Mouse (Mus musculus) cerebellum, adult 2 months (tissue): ENCODE measurements around the gene Xpnpep3. TPM values are rescaled to one million over a fixed set of nuclear protein-coding genes. Genes with fewer than 3 reads are reported as not detected.
"Not testable (repeated sequence)": the region's sequence is repeated elsewhere in the genome, so short reads cannot be mapped to it uniquely, and the experiment has no call there.

Experiments used
- DNase-seq, 2 experiments: peaks; one replicate each; pipeline ENCODE4 v3.0.0; 2021
- H3K27ac ChIP-seq: fragments of 200-500 bp; 2 replicates; pipeline ENCODE4 v1.5.1; 2012; ENCODE audit warnings: low read length, control low read depth, inconsistent platforms; ENCODE audit not compliant: insufficient read depth
- H3K27me3 ChIP-seq: fragments of 200-500 bp; 2 replicates; pipeline ENCODE4 v1.6.1; 2012; ENCODE audit warnings: inconsistent platforms, mild to moderate bottlenecking, low read length, moderate library complexity; ENCODE audit not compliant: control insufficient read depth, insufficient read depth
- H3K4me1 ChIP-seq: fragments of 200-500 bp; 2 replicates; pipeline ENCODE4 v1.6.1; 2011; ENCODE audit warnings: low read length; ENCODE audit not compliant: control insufficient read depth, insufficient read depth
- H3K4me3 ChIP-seq: fragments of 200-500 bp; replicated peaks from 2 replicates; pipeline ENCODE3; 2011; ENCODE audit warnings: mild to moderate bottlenecking, low read depth, low read length, control low read depth; ENCODE audit not compliant: insufficient read depth
- CTCF ChIP-seq: fragments of 200-500 bp; IDR thresholded peaks from 2 replicates; pipeline ENCODE4 v1.5.1; 2011; ENCODE audit warnings: low read depth, mild to moderate bottlenecking, control low read depth, low read length, moderate library complexity, borderline replicate concordance; ENCODE audit not compliant: insufficient read depth
- POLR2A ChIP-seq: fragments of 200-500 bp; IDR thresholded peaks from 2 replicates; pipeline ENCODE4 v1.6.1; 2011; ENCODE audit warnings: low read length, control low read depth, borderline replicate concordance; ENCODE audit not compliant: insufficient read depth
- WGBS: fragments of 180-500 bp; shearing (Covaris S2); methylation state at CpG from one replicate; pipeline ENCODE4 v1.1.7; 2018; 5-methylcytosine and 5-hydroxymethylcytosine counted together
- polyA plus RNA-seq: library from polyadenylated mRNA; depleted of rRNA; stranded (reverse); fragments of >200 nt; gene quantifications from 2 replicates; pipeline ENCODE4 v1.2.3, GENCODE M21; 2012

The Xpnpep3 gene
- polyA plus RNA-seq, 1 experiment = 7.3 TPM

DNA sequence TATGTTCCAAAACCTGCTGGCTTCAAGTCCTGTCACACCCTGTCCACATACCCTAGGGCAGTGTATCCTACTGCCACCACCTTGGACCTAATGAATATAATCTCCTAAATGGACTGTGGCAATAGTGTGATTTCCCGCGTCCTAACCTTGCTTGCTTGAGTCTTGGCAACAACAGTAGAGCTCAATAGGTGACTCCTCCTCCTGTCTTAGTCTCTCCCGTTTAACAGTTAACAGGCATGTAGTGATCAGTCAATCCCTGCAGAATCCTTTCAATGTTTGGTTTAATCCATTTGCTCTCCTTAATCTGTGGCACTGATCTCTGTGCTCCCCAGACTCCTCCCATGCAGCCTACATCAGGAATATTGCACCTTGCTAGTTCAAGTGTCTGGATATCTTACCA is 5.1 kb downstream of the Xpnpep3 start:
- Histone ChIP-seq H3K27me3 (no peaks in the 10 kb centered on the region), H3K27ac (no peak overlapping the region), H3K4me3 (no peak overlapping the region), H3K4me1 (no peaks in the 10 kb centered on the region)
- DNase-seq = no peak
- WGBS = 82% methylated on average over 3 of the region's 3 CpGs
- TF ChIP-seq CTCF (no peak), POLR2A (no peak)

- no peak within 1 kb of the TSS for H3K4me3 ChIP-seq
- no peak for DNase-seq
- no peaks in the 10 kb centered on the region for H3K27me3 ChIP-seq
- 94% methylated on average over 1 of the region's 1 CpGs for WGBS
- no peaks in the 10 kb centered on the region for H3K4me1 ChIP-seq
- H3K27ac ChIP-seq = no peak within 1 kb of the TSS
- TF ChIP-seq POLR2A (no peak), CTCF (no peak)
Measured at GRCm38 (mm10) chr15:81408199-81408598, 8.3 kb downstream of the Xpnpep3 start, which contains the start of gene Dnajb7. Gene Dnajb7 (minus strand): TSS chr15:81408299.

DNA sequence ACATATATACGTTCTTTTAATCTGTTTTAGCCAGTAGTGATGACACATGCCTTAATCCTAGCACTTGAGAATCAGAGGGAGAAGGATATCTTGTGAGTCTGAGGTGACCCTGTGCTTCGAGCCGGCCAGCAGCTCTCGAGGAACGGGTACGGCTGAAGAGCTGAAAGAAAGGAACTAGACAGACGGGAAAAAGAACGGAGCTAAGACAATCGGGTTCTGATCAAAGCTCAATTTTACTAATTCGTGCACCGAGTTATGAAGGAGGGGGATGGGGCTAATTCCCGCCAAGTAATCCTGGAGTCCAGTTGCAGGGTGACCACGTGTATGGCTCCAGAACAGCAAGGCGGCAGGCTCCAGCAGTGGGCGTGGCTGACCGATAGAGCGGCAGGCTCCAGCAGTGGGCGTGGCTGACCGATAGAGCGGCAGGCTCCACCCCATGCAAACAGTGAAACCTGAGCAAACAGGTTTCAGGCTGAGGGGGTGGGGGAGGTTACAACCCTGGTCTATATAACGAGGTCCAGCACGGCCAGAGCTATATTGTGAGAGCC is 16.9 kb downstream of the Xpnpep3 start:
- not testable (repeated sequence) for H3K4me3 ChIP-seq, DNase-seq, H3K4me1 ChIP-seq, H3K27ac ChIP-seq, H3K27me3 ChIP-seq
- WGBS = 16% methylated on average over 22 of the region's 22 CpGs

DNA sequence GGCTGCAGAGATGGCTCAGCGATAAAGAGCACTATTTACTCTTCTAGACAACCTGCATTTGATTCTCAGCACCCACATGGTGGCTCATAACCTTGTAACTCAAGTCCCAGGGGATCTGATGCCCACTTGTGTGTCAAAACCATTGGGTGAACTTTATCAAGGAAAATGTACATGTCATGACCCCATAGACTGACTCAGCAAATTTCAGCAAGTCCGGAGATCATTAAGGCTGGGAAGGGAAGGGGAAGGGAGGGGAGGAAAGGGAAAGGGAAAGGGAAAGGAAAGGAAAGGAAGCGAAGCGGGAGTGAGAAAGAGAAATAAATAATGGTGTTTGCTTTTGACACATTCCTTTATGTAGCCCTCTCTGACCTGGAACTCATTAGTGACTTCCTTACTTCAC is 18.1 kb downstream of the Xpnpep3 start:
- 93% methylated on average over 4 of the region's 4 CpGs for WGBS
- no peaks in the 10 kb centered on the region for H3K27me3 ChIP-seq
- no peaks in the 10 kb centered on the region for H3K4me1 ChIP-seq
- no peak overlapping the region for H3K4me3 ChIP-seq
- DNase-seq = no peak
- no peak overlapping the region for H3K27ac ChIP-seq
- TF ChIP-seq POLR2A = no peak
- TF ChIP-seq CTCF = no peak

DNA sequence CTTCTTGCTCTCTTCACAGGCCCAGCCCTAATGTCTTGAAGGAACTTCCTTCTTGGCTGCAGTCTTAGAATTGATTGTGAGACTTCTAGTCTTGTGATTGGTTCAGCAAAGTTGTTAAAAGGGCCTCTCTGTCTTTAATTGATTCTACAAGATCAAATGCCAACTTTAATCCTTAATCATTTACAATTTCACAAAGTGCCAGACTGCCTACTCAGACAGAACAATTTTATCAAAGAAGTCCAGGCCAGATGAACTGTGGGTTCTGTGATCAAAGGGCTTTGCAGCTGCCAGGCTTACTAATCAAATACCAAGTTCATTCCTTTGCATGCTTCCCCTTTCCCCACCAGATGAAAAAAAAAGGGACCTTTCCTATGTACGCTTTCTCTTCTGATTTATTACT is 21.5 kb downstream of the Xpnpep3 start:
- H3K4me1 ChIP-seq = no peaks in the 10 kb centered on the region
- no peak for TF ChIP-seq POLR2A
- TF ChIP-seq CTCF = no peak
- H3K27ac ChIP-seq = no peak overlapping the region
- H3K4me3 ChIP-seq = no peak overlapping the region
- DNase-seq = no peak
- WGBS = 86% methylated on average over 1 of the region's 1 CpGs
- no peaks in the 10 kb centered on the region for H3K27me3 ChIP-seq

- TF ChIP-seq POLR2A = no peak
- no peak for TF ChIP-seq CTCF
- Histone ChIP-seq H3K27ac (no peak overlapping the region), H3K4me1 (no peaks in the 10 kb centered on the region), H3K27me3 (no peaks in the 10 kb centered on the region), H3K4me3 (no peak overlapping the region)
- 75% methylated on average over 7 of the region's 7 CpGs for WGBS
- DNase-seq = no peak
Measured at GRCm38 (mm10) chr15:81422156-81422681, 22.3 kb downstream of the Xpnpep3 start.

GRCm38 (mm10) chr15:81425311-81425710 is 25.4 kb downstream of the Xpnpep3 start:
- Histone ChIP-seq H3K4me1 (no peaks in the 10 kb centered on the region), H3K27me3 (no peaks in the 10 kb centered on the region), H3K27ac (no peak overlapping the region), H3K4me3 (no peak overlapping the region)
- TF ChIP-seq CTCF (no peak), POLR2A (no peak)
- WGBS = 83% methylated on average over 3 of the region's 3 CpGs
- no peak for DNase-seq

- TF ChIP-seq CTCF (no peak), POLR2A (no peak)
- H3K4me3 ChIP-seq = no peak overlapping the region
- WGBS = 90% methylated on average over 2 of the region's 2 CpGs
- no peaks in the 10 kb centered on the region for H3K27me3 ChIP-seq
- DNase-seq = no peak
- no peaks in the 10 kb centered on the region for H3K4me1 ChIP-seq
- H3K27ac ChIP-seq = no peak overlapping the region
Measured at GRCm38 (mm10) chr15:81427947-81428346, 28.0 kb downstream of the Xpnpep3 start.
